Mouse (Mus musculus): ENCODE data around the gene Lix1. TPM values are rescaled to one million over a fixed set of nuclear protein-coding genes. Genes with fewer than 3 reads are reported as not detected.

The Lix1 gene
- polyA plus RNA-seq, 1 experiment, result 0.52 TPM

GRCm38 (mm10) chr17:17405606-17406005, 3.1 kb downstream of the Lix1 start:
- WGBS, result 44% methylated on average over 1 of the region's 1 CpGs
- Histone ChIP-seq H3K4me3 (replicated peaks; ENCODE audit: control insufficient read depth, low read depth, low read length) (no peak overlapping the region), H3K4me1 (ENCODE audit: control insufficient read depth, insufficient read depth, low read length) (no peaks in the 10 kb centered on the region), H3K27ac (ENCODE audit: control insufficient read depth, insufficient read depth, low read depth, low read length, poor library complexity) (no peak overlapping the region)
- TF ChIP-seq POLR2A (IDR thresholded peaks at IDR 0.05; ENCODE audit: borderline replicate concordance, control insufficient read depth, low read depth, low read length), result no peak
- TF ChIP-seq CTCF (IDR thresholded peaks at IDR 0.05; ENCODE audit: control insufficient read depth, insufficient read depth, low read length), result no peak

GRCm38 (mm10) chr17:17408137-17408536, 5.7 kb downstream of the Lix1 start:
- Histone ChIP-seq H3K4me3 (replicated peaks; ENCODE audit: control insufficient read depth, low read depth, low read length) (no peak overlapping the region), H3K4me1 (ENCODE audit: control insufficient read depth, insufficient read depth, low read length) (no peaks in the 10 kb centered on the region), H3K27ac (ENCODE audit: control insufficient read depth, insufficient read depth, low read depth, low read length, poor library complexity) (no peak overlapping the region)
- 82% methylated on average over 6 of the region's 6 CpGs for WGBS
- TF ChIP-seq CTCF (IDR thresholded peaks at IDR 0.05; ENCODE audit: control insufficient read depth, insufficient read depth, low read length), result no peak
- TF ChIP-seq POLR2A (IDR thresholded peaks at IDR 0.05; ENCODE audit: borderline replicate concordance, control insufficient read depth, low read depth, low read length), result no peak

GRCm38 (mm10) chr17:17408720-17409478, 6.4 kb downstream of the Lix1 start:
- TF ChIP-seq CTCF (IDR thresholded peaks at IDR 0.05; ENCODE audit: control insufficient read depth, insufficient read depth, low read length) (no peak), POLR2A (IDR thresholded peaks at IDR 0.05; ENCODE audit: borderline replicate concordance, control insufficient read depth, low read depth, low read length) (no peak)
- Histone ChIP-seq H3K4me1 (ENCODE audit: control insufficient read depth, insufficient read depth, low read length) (no peaks in the 10 kb centered on the region), H3K27ac (ENCODE audit: control insufficient read depth, insufficient read depth, low read depth, low read length, poor library complexity) (no peak overlapping the region), H3K4me3 (replicated peaks; ENCODE audit: control insufficient read depth, low read depth, low read length) (no peak overlapping the region)
- WGBS, result 87% methylated on average over 6 of the region's 6 CpGs

GRCm38 (mm10) chr17:17409601-17410000, 7.1 kb downstream of the Lix1 start:
- 80% methylated on average over 2 of the region's 2 CpGs for WGBS
- Histone ChIP-seq H3K4me1 (ENCODE audit: control insufficient read depth, insufficient read depth, low read length) (no peaks in the 10 kb centered on the region), H3K4me3 (replicated peaks; ENCODE audit: control insufficient read depth, low read depth, low read length) (no peak overlapping the region), H3K27ac (ENCODE audit: control insufficient read depth, insufficient read depth, low read depth, low read length, poor library complexity) (no peak overlapping the region)
- no peak for TF ChIP-seq CTCF (IDR thresholded peaks at IDR 0.05; ENCODE audit: control insufficient read depth, insufficient read depth, low read length)
- TF ChIP-seq POLR2A (IDR thresholded peaks at IDR 0.05; ENCODE audit: borderline replicate concordance, control insufficient read depth, low read depth, low read length), result no peak

- Histone ChIP-seq H3K4me3 (replicated peaks; ENCODE audit: control insufficient read depth, low read depth, low read length) (no peak overlapping the region), H3K27ac (ENCODE audit: control insufficient read depth, insufficient read depth, low read depth, low read length, poor library complexity) (no peak overlapping the region), H3K4me1 (ENCODE audit: control insufficient read depth, insufficient read depth, low read length) (no peaks in the 10 kb centered on the region)
- 68% methylated on average over 2 of the region's 2 CpGs for WGBS
- TF ChIP-seq CTCF (IDR thresholded peaks at IDR 0.05; ENCODE audit: control insufficient read depth, insufficient read depth, low read length) (no peak), POLR2A (IDR thresholded peaks at IDR 0.05; ENCODE audit: borderline replicate concordance, control insufficient read depth, low read depth, low read length) (no peak)
Observed at GRCm38 (mm10) chr17:17411443-17411842, 9.0 kb downstream of the Lix1 start.

GRCm38 (mm10) chr17:17412176-17412575, 9.7 kb downstream of the Lix1 start:
- Histone ChIP-seq H3K27ac (ENCODE audit: control insufficient read depth, insufficient read depth, low read depth, low read length, poor library complexity) (no peak overlapping the region), H3K4me1 (ENCODE audit: control insufficient read depth, insufficient read depth, low read length) (no peaks in the 10 kb centered on the region), H3K4me3 (replicated peaks; ENCODE audit: control insufficient read depth, low read depth, low read length) (no peak overlapping the region)
- 82% methylated on average over 2 of the region's 2 CpGs for WGBS
- TF ChIP-seq CTCF (IDR thresholded peaks at IDR 0.05; ENCODE audit: control insufficient read depth, insufficient read depth, low read length) (no peak), POLR2A (IDR thresholded peaks at IDR 0.05; ENCODE audit: borderline replicate concordance, control insufficient read depth, low read depth, low read length) (no peak)

- Histone ChIP-seq H3K27ac (ENCODE audit: control insufficient read depth, insufficient read depth, low read depth, low read length, poor library complexity) (no peak overlapping the region), H3K4me1 (ENCODE audit: control insufficient read depth, insufficient read depth, low read length) (no peaks in the 10 kb centered on the region), H3K4me3 (replicated peaks; ENCODE audit: control insufficient read depth, low read depth, low read length) (no peak overlapping the region)
- TF ChIP-seq CTCF (IDR thresholded peaks at IDR 0.05; ENCODE audit: control insufficient read depth, insufficient read depth, low read length), result no peak
- no peak for TF ChIP-seq POLR2A (IDR thresholded peaks at IDR 0.05; ENCODE audit: borderline replicate concordance, control insufficient read depth, low read depth, low read length)
- 89% methylated on average over 3 of the region's 3 CpGs for WGBS
Observed at GRCm38 (mm10) chr17:17414206-17414605, 11.7 kb downstream of the Lix1 start.

- Histone ChIP-seq H3K4me1 (ENCODE audit: control insufficient read depth, insufficient read depth, low read length) (no peaks in the 10 kb centered on the region), H3K4me3 (replicated peaks; ENCODE audit: control insufficient read depth, low read depth, low read length) (no peak overlapping the region), H3K27ac (ENCODE audit: control insufficient read depth, insufficient read depth, low read depth, low read length, poor library complexity) (no peak overlapping the region)
- 51% methylated on average over 4 of the region's 4 CpGs for WGBS
- no peak for TF ChIP-seq CTCF (IDR thresholded peaks at IDR 0.05; ENCODE audit: control insufficient read depth, insufficient read depth, low read length)
- no peak for TF ChIP-seq POLR2A (IDR thresholded peaks at IDR 0.05; ENCODE audit: borderline replicate concordance, control insufficient read depth, low read depth, low read length)
Observed at GRCm38 (mm10) chr17:17424609-17425307, 22.3 kb downstream of the Lix1 start.
